Mouse (Mus musculus): ENCODE measurements around the gene Kmt2a. TPM values are rescaled to one million over a fixed set of nuclear protein-coding genes. Genes with fewer than 3 reads are reported as not detected.

The Kmt2a gene
- polyA plus RNA-seq, 1 experiment from 2014 or later: 9.7 TPM

GRCm38 (mm10) chr9:44905620-44906019, 24.5 kb upstream of the Kmt2a start:
- Histone ChIP-seq H3K9ac (ENCODE audit: low read depth, low read length) (no peak overlapping the region), H3K36me3 (ENCODE audit: control insufficient read depth, insufficient read depth, low read length) (no peaks in the 10 kb centered on the region), H3K27me3 (replicated peaks; ENCODE audit: control insufficient read depth, insufficient read depth, low read length) (no peaks in the 10 kb centered on the region), H3K4me3 (ENCODE audit: low read depth, low read length) (no peak overlapping the region), H3K9me3 (ENCODE audit: control insufficient read depth, low read length) (no peaks in the 10 kb centered on the region), H3K4me2 (no peak overlapping the region), H3K4me1 (replicated peaks; ENCODE audit: control insufficient read depth, insufficient read depth, low read length) (no peaks in the 10 kb centered on the region), H3K27ac (ENCODE audit: low read depth, low read length) (no peak overlapping the region)
- WGBS: 70% methylated on average over 4 of the region's 4 CpGs
- no peak for DNase-seq (ENCODE audit: low spot score)
- no peak for ATAC-seq (replicated peaks; ENCODE audit: low FRiP score)

DNA sequence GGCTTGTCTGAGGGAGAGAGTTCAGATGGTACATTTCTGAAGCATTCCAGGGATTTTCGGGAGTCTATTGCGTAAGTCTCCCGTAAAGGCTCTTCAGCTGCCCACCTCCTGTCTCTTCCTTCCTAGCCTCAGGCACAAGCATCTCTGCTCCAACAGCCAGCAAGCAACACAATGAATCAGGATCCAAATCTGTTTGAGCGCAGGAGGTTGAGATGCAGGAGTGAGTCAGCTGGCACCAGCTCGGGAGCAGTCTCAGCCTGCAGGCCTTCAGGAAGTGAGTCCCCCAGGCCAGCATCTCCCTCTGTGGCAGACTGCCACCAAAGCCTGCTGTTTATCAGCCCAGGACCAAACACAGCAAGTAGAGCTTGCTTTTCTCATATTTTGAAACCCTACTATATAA, 23.9 kb upstream of the Kmt2a start:
- DNase-seq (ENCODE audit: low spot score): no peak
- no peaks in the 10 kb centered on the region for H3K36me3 ChIP-seq (ENCODE audit: control insufficient read depth, insufficient read depth, low read length)
- ATAC-seq (replicated peaks; ENCODE audit: low FRiP score): no peak
- H3K27ac ChIP-seq (ENCODE audit: low read depth, low read length): no peak overlapping the region
- H3K9ac ChIP-seq (ENCODE audit: low read depth, low read length): no peak overlapping the region
- no peaks in the 10 kb centered on the region for H3K9me3 ChIP-seq (ENCODE audit: control insufficient read depth, low read length)
- WGBS: 67% methylated on average over 5 of the region's 5 CpGs
- no peak overlapping the region for H3K4me2 ChIP-seq
- H3K4me3 ChIP-seq (ENCODE audit: low read depth, low read length): no peak overlapping the region
- H3K4me1 ChIP-seq (replicated peaks; ENCODE audit: control insufficient read depth, insufficient read depth, low read length): no peaks in the 10 kb centered on the region
- H3K27me3 ChIP-seq (replicated peaks; ENCODE audit: control insufficient read depth, insufficient read depth, low read length): no peaks in the 10 kb centered on the region

DNA sequence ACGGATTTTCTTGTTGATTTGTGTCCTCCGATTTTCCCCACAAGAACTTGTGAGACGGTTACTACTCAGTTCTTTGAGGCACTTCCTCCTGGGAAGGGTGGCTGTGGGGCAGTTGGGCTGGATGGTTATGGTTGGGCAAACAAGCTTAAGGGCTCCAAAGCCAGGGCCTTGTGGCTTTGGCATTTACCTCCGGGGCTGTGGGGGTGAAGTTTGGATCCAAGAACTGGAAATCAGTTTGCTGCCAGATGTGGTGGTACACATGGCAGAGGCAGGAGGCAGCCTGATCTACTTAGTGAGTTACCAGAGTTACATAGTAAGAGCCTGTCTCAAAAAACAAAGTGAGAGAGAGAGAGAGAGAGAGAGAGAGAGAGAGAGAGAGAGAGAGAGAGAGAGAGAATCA, 22.8 kb upstream of the Kmt2a start:
- Histone ChIP-seq H3K4me3 (ENCODE audit: low read depth, low read length) (no peak overlapping the region), H3K36me3 (ENCODE audit: control insufficient read depth, insufficient read depth, low read length) (no peaks in the 10 kb centered on the region), H3K9ac (ENCODE audit: low read depth, low read length) (no peak overlapping the region), H3K27ac (ENCODE audit: low read depth, low read length) (no peak overlapping the region), H3K4me2 (no peak overlapping the region), H3K27me3 (replicated peaks; ENCODE audit: control insufficient read depth, insufficient read depth, low read length) (no peaks in the 10 kb centered on the region), H3K4me1 (replicated peaks; ENCODE audit: control insufficient read depth, insufficient read depth, low read length) (no peaks in the 10 kb centered on the region), H3K9me3 (ENCODE audit: control insufficient read depth, low read length) (no peaks in the 10 kb centered on the region)
- DNase-seq (ENCODE audit: low spot score): no peak
- no peak for ATAC-seq (replicated peaks; ENCODE audit: low FRiP score)
- 80% methylated on average over 4 of the region's 4 CpGs for WGBS

DNA sequence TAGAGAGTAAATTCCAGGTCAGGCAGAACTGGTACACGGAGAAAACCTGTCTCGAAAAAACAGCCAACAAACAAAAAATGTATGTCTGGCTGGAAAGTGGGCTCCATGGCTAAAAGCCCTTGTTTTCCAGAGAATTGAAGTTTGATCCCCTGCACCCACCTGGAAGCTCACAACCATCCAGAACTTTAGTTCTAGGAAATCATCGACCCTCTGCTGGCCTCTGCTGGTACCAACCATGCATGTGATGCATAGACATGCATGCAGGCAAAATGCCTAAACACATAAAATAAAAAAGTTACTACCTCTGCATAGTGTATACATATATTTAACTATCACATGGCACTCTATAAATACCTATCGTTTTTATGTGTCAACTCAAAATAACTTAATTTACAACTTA, 19.3 kb upstream of the Kmt2a start:
- Histone ChIP-seq H3K36me3 (ENCODE audit: control insufficient read depth, insufficient read depth, low read length) (no peaks in the 10 kb centered on the region), H3K27ac (ENCODE audit: low read depth, low read length) (no peak overlapping the region), H3K4me3 (ENCODE audit: low read depth, low read length) (no peak overlapping the region), H3K9me3 (ENCODE audit: control insufficient read depth, low read length) (no peaks in the 10 kb centered on the region), H3K9ac (ENCODE audit: low read depth, low read length) (no peak overlapping the region), H3K4me1 (replicated peaks; ENCODE audit: control insufficient read depth, insufficient read depth, low read length) (no peaks in the 10 kb centered on the region), H3K4me2 (no peak overlapping the region), H3K27me3 (replicated peaks; ENCODE audit: control insufficient read depth, insufficient read depth, low read length) (peaks cover 2% of the 10 kb centered on the region; the same call in 1 of the 2 replicates)
- ATAC-seq (replicated peaks; ENCODE audit: low FRiP score) (no peak), DNase-seq (ENCODE audit: low spot score) (no peak)
- WGBS: 63% methylated on average over 4 of the region's 4 CpGs

- H3K9ac ChIP-seq (ENCODE audit: low read depth, low read length): no peak overlapping the region
- no peak overlapping the region for H3K4me3 ChIP-seq (ENCODE audit: low read depth, low read length)
- peaks cover 2% of the 10 kb centered on the region; the same call in 1 of the 2 replicates for H3K27me3 ChIP-seq (replicated peaks; ENCODE audit: control insufficient read depth, insufficient read depth, low read length)
- DNase-seq (ENCODE audit: low spot score) (no peak), ATAC-seq (replicated peaks; ENCODE audit: low FRiP score) (no peak)
- WGBS: 71% methylated on average over 3 of the region's 3 CpGs
- no peaks in the 10 kb centered on the region for H3K9me3 ChIP-seq (ENCODE audit: control insufficient read depth, low read length)
- no peaks in the 10 kb centered on the region for H3K4me1 ChIP-seq (replicated peaks; ENCODE audit: control insufficient read depth, insufficient read depth, low read length)
- no peak overlapping the region for H3K4me2 ChIP-seq
- H3K36me3 ChIP-seq (ENCODE audit: control insufficient read depth, insufficient read depth, low read length): no peaks in the 10 kb centered on the region
- H3K27ac ChIP-seq (ENCODE audit: low read depth, low read length): no peak overlapping the region
Measured at GRCm38 (mm10) chr9:44899716-44900115, 18.6 kb upstream of the Kmt2a start.

DNA sequence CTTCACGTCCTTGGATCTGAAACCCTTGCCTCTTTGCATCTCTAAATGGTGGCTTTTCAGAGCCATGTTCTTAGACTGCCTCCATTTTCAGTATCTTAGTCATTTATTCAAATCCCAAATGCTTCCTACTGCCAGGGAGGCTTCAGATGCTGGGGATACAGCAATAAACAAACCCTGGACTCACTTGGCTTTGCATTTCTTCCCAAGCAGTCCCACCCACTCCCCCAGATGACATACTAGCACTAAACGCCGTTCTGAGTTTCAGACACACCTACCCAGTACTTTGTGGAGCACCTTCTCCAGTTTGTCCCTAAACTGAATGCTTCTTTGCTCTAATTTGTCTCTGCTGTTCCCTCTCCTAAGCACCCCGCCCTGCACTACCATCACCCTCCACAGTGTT, 15.9 kb upstream of the Kmt2a start:
- Histone ChIP-seq H3K4me3 (ENCODE audit: low read depth, low read length) (no peak overlapping the region), H3K9ac (ENCODE audit: low read depth, low read length) (no peak overlapping the region), H3K27ac (ENCODE audit: low read depth, low read length) (no peak overlapping the region), H3K27me3 (replicated peaks; ENCODE audit: control insufficient read depth, insufficient read depth, low read length) (peaks cover 2% of the 10 kb centered on the region; the same call in 1 of the 2 replicates), H3K36me3 (ENCODE audit: control insufficient read depth, insufficient read depth, low read length) (no peaks in the 10 kb centered on the region), H3K9me3 (ENCODE audit: control insufficient read depth, low read length) (no peaks in the 10 kb centered on the region), H3K4me1 (replicated peaks; ENCODE audit: control insufficient read depth, insufficient read depth, low read length) (peaks cover 5% of the 10 kb centered on the region; the same call in 1 of the 2 replicates), H3K4me2 (no peak overlapping the region)
- no peak for DNase-seq (ENCODE audit: low spot score)
- WGBS: 68% methylated on average over 4 of the region's 4 CpGs
- no peak for ATAC-seq (replicated peaks; ENCODE audit: low FRiP score)

DNA sequence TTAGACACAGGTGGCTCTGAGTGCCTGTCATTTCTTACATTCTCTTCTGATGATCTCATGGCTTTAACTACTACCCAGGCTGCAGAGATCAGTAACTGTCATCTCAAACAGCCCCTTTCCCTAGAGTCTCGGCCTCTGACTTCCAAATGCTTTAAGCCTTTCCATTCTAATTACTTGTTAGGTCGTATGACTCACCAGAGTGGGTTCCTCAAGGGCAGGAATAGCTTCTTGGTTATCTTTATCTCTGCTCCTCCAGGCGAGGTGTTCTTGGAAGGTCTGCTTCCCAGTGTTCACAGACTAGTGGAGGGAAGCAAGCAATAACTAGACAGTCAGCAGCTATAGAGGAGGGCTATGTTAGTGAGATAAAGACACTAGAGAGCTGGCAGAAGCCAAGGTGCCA, 11.6 kb upstream of the Kmt2a start:
- Histone ChIP-seq H3K9me3 (ENCODE audit: control insufficient read depth, low read length) (no peaks in the 10 kb centered on the region), H3K36me3 (ENCODE audit: control insufficient read depth, insufficient read depth, low read length) (no peaks in the 10 kb centered on the region), H3K27me3 (replicated peaks; ENCODE audit: control insufficient read depth, insufficient read depth, low read length) (peaks cover 2% of the 10 kb centered on the region; the same call in 1 of the 2 replicates), H3K27ac (ENCODE audit: low read depth, low read length) (no peak overlapping the region), H3K4me2 (no peak overlapping the region), H3K4me3 (ENCODE audit: low read depth, low read length) (no peak overlapping the region), H3K4me1 (replicated peaks; ENCODE audit: control insufficient read depth, insufficient read depth, low read length) (peaks cover 5% of the 10 kb centered on the region; the same call in 1 of the 2 replicates), H3K9ac (ENCODE audit: low read depth, low read length) (no peak overlapping the region)
- 30% methylated on average over 3 of the region's 3 CpGs for WGBS
- ATAC-seq (replicated peaks; ENCODE audit: low FRiP score): no peak
- DNase-seq (ENCODE audit: low spot score): no peak

DNA sequence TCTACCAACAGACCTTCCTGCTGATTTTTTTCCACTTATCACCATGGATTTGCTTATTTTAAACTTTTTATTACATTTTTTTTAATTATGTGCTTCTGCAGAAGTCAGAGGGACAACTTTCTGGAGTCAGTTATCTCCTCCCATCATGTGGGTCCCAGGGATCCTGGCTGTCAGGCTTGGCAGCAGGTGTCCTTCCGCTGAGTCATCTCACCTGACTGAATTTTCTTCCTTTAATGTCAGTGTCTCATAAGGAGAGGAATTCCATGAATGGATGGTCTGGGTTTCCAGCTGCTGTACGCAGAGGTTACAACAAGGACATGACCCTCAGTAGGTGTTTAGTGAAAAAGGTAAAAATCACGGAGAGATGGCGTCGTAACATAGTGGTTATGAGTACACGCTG, 10.1 kb upstream of the Kmt2a start:
- Histone ChIP-seq H3K27ac (ENCODE audit: low read depth, low read length) (no peak overlapping the region), H3K9me3 (ENCODE audit: control insufficient read depth, low read length) (no peaks in the 10 kb centered on the region), H3K4me1 (replicated peaks; ENCODE audit: control insufficient read depth, insufficient read depth, low read length) (peaks cover 5% of the 10 kb centered on the region; the same call in 1 of the 2 replicates), H3K36me3 (ENCODE audit: control insufficient read depth, insufficient read depth, low read length) (no peaks in the 10 kb centered on the region), H3K4me3 (ENCODE audit: low read depth, low read length) (no peak overlapping the region), H3K4me2 (no peak overlapping the region), H3K27me3 (replicated peaks; ENCODE audit: control insufficient read depth, insufficient read depth, low read length) (no peaks in the 10 kb centered on the region), H3K9ac (ENCODE audit: low read depth, low read length) (no peak overlapping the region)
- WGBS: 82% methylated on average over 6 of the region's 6 CpGs
- DNase-seq (ENCODE audit: low spot score) (no peak), ATAC-seq (replicated peaks; ENCODE audit: low FRiP score) (no peak)

DNA sequence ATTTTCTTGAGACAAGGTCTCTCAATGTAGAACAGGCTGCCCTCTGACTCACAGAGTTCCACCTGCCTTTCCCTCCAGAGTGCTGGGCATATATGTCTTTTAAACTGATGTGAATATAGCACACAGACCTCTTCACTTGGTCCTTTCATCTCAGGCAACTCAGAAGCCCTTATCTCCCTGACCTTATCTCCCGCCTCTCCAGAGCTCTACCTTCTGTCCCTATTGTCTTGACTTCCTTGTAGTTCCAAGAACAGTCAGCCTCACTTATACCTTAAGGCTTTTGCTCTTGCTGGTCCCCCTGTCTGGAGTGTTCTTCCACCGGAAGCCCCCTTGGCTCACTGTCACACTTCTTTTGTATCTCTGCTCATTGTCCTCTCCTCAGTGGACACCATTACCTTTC, 9.0 kb upstream of the Kmt2a start:
- no peak for DNase-seq (ENCODE audit: low spot score)
- no peak overlapping the region for H3K4me3 ChIP-seq (ENCODE audit: low read depth, low read length)
- peaks cover 5% of the 10 kb centered on the region; the same call in 1 of the 2 replicates for H3K4me1 ChIP-seq (replicated peaks; ENCODE audit: control insufficient read depth, insufficient read depth, low read length)
- no peaks in the 10 kb centered on the region for H3K9me3 ChIP-seq (ENCODE audit: control insufficient read depth, low read length)
- no peak overlapping the region for H3K27ac ChIP-seq (ENCODE audit: low read depth, low read length)
- H3K36me3 ChIP-seq (ENCODE audit: control insufficient read depth, insufficient read depth, low read length): no peaks in the 10 kb centered on the region
- ATAC-seq (replicated peaks; ENCODE audit: low FRiP score): no peak
- no peak overlapping the region for H3K4me2 ChIP-seq
- WGBS: 43% methylated on average over 2 of the region's 2 CpGs
- H3K27me3 ChIP-seq (replicated peaks; ENCODE audit: control insufficient read depth, insufficient read depth, low read length): no peaks in the 10 kb centered on the region
- H3K9ac ChIP-seq (ENCODE audit: low read depth, low read length): no peak overlapping the region

Data from liver, embryonic 11.5 days (tissue).